Mouse (Mus musculus) left cerebral cortex, postnatal 14 days (tissue): ENCODE measurements at regions not wholly inside any gene's neighbourhood (a gene's known extent, or its start where the extent isn't known, plus 50 kb on each side); places are given as distances from the start of the nearest gene placed in this dataset.
A peak's percentile ranks its signal among the peaks of the same experiment; 100 is the strongest.

Experiments
- DNase-seq, 2 experiments: peaks; one replicate each; pipeline ENCODE4 v3.0.0; 2021 to 2022; ENCODE audit warnings: low spot score in 2 of 2, mixed read lengths in 1 of 2
- intact Hi-C: fragments of 180-260 bp; cut with DNase I; formaldehyde crosslinking; loops from one replicate; pipeline ENCODE4 v1.15.1; 2025

DNA sequence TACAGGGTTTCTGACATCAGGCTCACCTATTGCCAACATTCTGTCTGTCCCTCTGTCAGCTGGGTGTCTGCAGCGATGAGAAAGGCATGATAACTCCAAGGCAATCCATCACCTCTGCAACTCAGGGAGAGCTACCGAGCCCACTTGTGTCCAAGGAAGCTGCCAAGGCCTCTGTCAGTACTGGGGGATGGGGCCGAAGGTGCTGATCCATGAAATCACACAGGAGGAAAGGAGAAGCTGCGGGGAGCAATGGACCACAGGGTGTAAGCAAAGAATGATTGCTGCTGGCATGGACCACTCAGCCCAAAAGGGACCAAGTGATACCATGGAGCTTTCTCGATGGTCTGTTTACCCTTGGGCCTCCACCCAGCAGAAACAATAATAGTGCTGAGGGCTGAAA is 67.5 kb upstream of the Mid1ip1 start:
- intact Hi-C loops, result no loop called here

GRCm38 (mm10) chrX:10650881-10651280 is 63.9 kb upstream of the Mid1ip1 start:
- intact Hi-C loops, result no loop called here
- DNase-seq, result peak; percentile 11 to 12

More for the DNA sequence above, 67.5 kb upstream of the Mid1ip1 start:
- no peak for DNase-seq
